Mouse (Mus musculus): ENCODE measurements around the gene Itprid2. TPM values are rescaled to one million over a fixed set of nuclear protein-coding genes. Genes with fewer than 3 reads are reported as not detected.

Itprid2 gene
- polyA plus RNA-seq, 1 experiment: 27.8 TPM

GRCm38 (mm10) chr2:79661486-79662104 is 26.4 kb downstream of the Itprid2 start:
- Histone ChIP-seq H3K4me3 (ENCODE audit: insufficient read depth, low read length) (no peak overlapping the region), H3K4me1 (ENCODE audit: control insufficient read depth, insufficient read depth, low read length) (no peaks in the 10 kb centered on the region), H3K27ac (ENCODE audit: insufficient read depth, low read length) (no peak overlapping the region)
- no peak for TF ChIP-seq CTCF (IDR thresholded peaks at IDR 0.05; ENCODE audit: borderline replicate concordance, insufficient read depth, low read length)
- TF ChIP-seq POLR2A (IDR thresholded peaks at IDR 0.05; ENCODE audit: low read depth, low read length): no peak

- no peak for TF ChIP-seq CTCF (IDR thresholded peaks at IDR 0.05; ENCODE audit: borderline replicate concordance, insufficient read depth, low read length)
- TF ChIP-seq POLR2A (IDR thresholded peaks at IDR 0.05; ENCODE audit: low read depth, low read length): no peak
- Histone ChIP-seq H3K4me1 (ENCODE audit: control insufficient read depth, insufficient read depth, low read length) (no peaks in the 10 kb centered on the region), H3K27ac (ENCODE audit: insufficient read depth, low read length) (no peak overlapping the region), H3K4me3 (ENCODE audit: insufficient read depth, low read length) (no peak overlapping the region)
Observed at GRCm38 (mm10) chr2:79664532-79665286, 29.6 kb downstream of the Itprid2 start.

GRCm38 (mm10) chr2:79665492-79665891 is 30.3 kb downstream of the Itprid2 start:
- H3K27ac ChIP-seq (ENCODE audit: insufficient read depth, low read length): no peak overlapping the region
- TF ChIP-seq POLR2A (IDR thresholded peaks at IDR 0.05; ENCODE audit: low read depth, low read length): no peak
- no peak for TF ChIP-seq CTCF (IDR thresholded peaks at IDR 0.05; ENCODE audit: borderline replicate concordance, insufficient read depth, low read length)
- H3K4me3 ChIP-seq (ENCODE audit: insufficient read depth, low read length): no peak overlapping the region
- no peaks in the 10 kb centered on the region for H3K4me1 ChIP-seq (ENCODE audit: control insufficient read depth, insufficient read depth, low read length)

- H3K4me1 ChIP-seq (ENCODE audit: control insufficient read depth, insufficient read depth, low read length): no peaks in the 10 kb centered on the region
- no peak overlapping the region for H3K27ac ChIP-seq (ENCODE audit: insufficient read depth, low read length)
- H3K4me3 ChIP-seq (ENCODE audit: insufficient read depth, low read length): no peak overlapping the region
- TF ChIP-seq POLR2A (IDR thresholded peaks at IDR 0.05; ENCODE audit: low read depth, low read length) (no peak), CTCF (IDR thresholded peaks at IDR 0.05; ENCODE audit: borderline replicate concordance, insufficient read depth, low read length) (no peak)
Observed at GRCm38 (mm10) chr2:79675266-79675665, 40.1 kb downstream of the Itprid2 start.

GRCm38 (mm10) chr2:79677663-79678257 is 42.6 kb downstream of the Itprid2 start:
- no peak overlapping the region for H3K4me3 ChIP-seq (ENCODE audit: insufficient read depth, low read length)
- no peak overlapping the region for H3K27ac ChIP-seq (ENCODE audit: insufficient read depth, low read length)
- TF ChIP-seq CTCF (IDR thresholded peaks at IDR 0.05; ENCODE audit: borderline replicate concordance, insufficient read depth, low read length) (no peak), POLR2A (IDR thresholded peaks at IDR 0.05; ENCODE audit: low read depth, low read length) (no peak)
- no peaks in the 10 kb centered on the region for H3K4me1 ChIP-seq (ENCODE audit: control insufficient read depth, insufficient read depth, low read length)

- Histone ChIP-seq H3K4me3 (ENCODE audit: insufficient read depth, low read length) (no peak overlapping the region), H3K27ac (ENCODE audit: insufficient read depth, low read length) (no peak overlapping the region), H3K4me1 (ENCODE audit: control insufficient read depth, insufficient read depth, low read length) (no peaks in the 10 kb centered on the region)
- no peak for TF ChIP-seq CTCF (IDR thresholded peaks at IDR 0.05; ENCODE audit: borderline replicate concordance, insufficient read depth, low read length)
- TF ChIP-seq POLR2A (IDR thresholded peaks at IDR 0.05; ENCODE audit: low read depth, low read length): no peak
Observed at GRCm38 (mm10) chr2:79681672-79682071, 46.5 kb downstream of the Itprid2 start.

GRCm38 (mm10) chr2:79683258-79683657 is 48.1 kb downstream of the Itprid2 start:
- Histone ChIP-seq H3K4me1 (ENCODE audit: control insufficient read depth, insufficient read depth, low read length) (no peaks in the 10 kb centered on the region), H3K4me3 (ENCODE audit: insufficient read depth, low read length) (no peak overlapping the region), H3K27ac (ENCODE audit: insufficient read depth, low read length) (no peak overlapping the region)
- TF ChIP-seq CTCF (IDR thresholded peaks at IDR 0.05; ENCODE audit: borderline replicate concordance, insufficient read depth, low read length) (no peak), POLR2A (IDR thresholded peaks at IDR 0.05; ENCODE audit: low read depth, low read length) (no peak)

GRCm38 (mm10) chr2:79690838-79691237 is 55.7 kb downstream of the Itprid2 start:
- no peaks in the 10 kb centered on the region for H3K4me1 ChIP-seq (ENCODE audit: control insufficient read depth, insufficient read depth, low read length)
- H3K4me3 ChIP-seq (ENCODE audit: insufficient read depth, low read length): no peak overlapping the region
- TF ChIP-seq POLR2A (IDR thresholded peaks at IDR 0.05; ENCODE audit: low read depth, low read length) (no peak), CTCF (IDR thresholded peaks at IDR 0.05; ENCODE audit: borderline replicate concordance, insufficient read depth, low read length) (no peak)
- H3K27ac ChIP-seq (ENCODE audit: insufficient read depth, low read length): no peak overlapping the region

- peaks cover 13% of the 10 kb centered on the region for H3K4me1 ChIP-seq (ENCODE audit: control insufficient read depth, insufficient read depth, low read length)
- no peak for TF ChIP-seq POLR2A (IDR thresholded peaks at IDR 0.05; ENCODE audit: low read depth, low read length)
- TF ChIP-seq CTCF (IDR thresholded peaks at IDR 0.05; ENCODE audit: borderline replicate concordance, insufficient read depth, low read length): no peak
- H3K4me3 ChIP-seq (ENCODE audit: insufficient read depth, low read length): no peak overlapping the region
- H3K27ac ChIP-seq (ENCODE audit: insufficient read depth, low read length): no peak overlapping the region
Observed at GRCm38 (mm10) chr2:79695190-79695589, 60.0 kb downstream of the Itprid2 start.

- H3K27ac ChIP-seq (ENCODE audit: insufficient read depth, low read length): no peak overlapping the region
- peaks cover 13% of the 10 kb centered on the region for H3K4me1 ChIP-seq (ENCODE audit: control insufficient read depth, insufficient read depth, low read length)
- H3K4me3 ChIP-seq (ENCODE audit: insufficient read depth, low read length): no peak overlapping the region
- no peak for TF ChIP-seq CTCF (IDR thresholded peaks at IDR 0.05; ENCODE audit: borderline replicate concordance, insufficient read depth, low read length)
- no peak for TF ChIP-seq POLR2A (IDR thresholded peaks at IDR 0.05; ENCODE audit: low read depth, low read length)
Observed at GRCm38 (mm10) chr2:79695939-79696338, 60.8 kb downstream of the Itprid2 start.
